Mouse (Mus musculus): Measurements from ENCODE around the gene Mast3.

- TF ChIP-seq GATA1 (IDR thresholded peaks at IDR 0.05; ENCODE audit: low read length) (no peak), TAL1 (IDR thresholded peaks at IDR 0.05; ENCODE audit: low read length) (no peak)
Measured at GRCm38 (mm10) chr8:70760350-70760749, 44.5 kb downstream of the Mast3 start.

Measured in erythroblast, embryonic 14.5 days (primary cell).